Mouse (Mus musculus) bone marrow, adult 2 months (tissue): Measurements from ENCODE around the gene Mettl5.

Source experiments
- CTCF ChIP-seq: fragments of 200-500 bp; IDR thresholded peaks from 2 replicates; pipeline ENCODE4 v1.5.1; 2011; ENCODE audit warnings: low read length, control low read depth; ENCODE audit not compliant: control insufficient read depth, insufficient read depth
- POLR2A ChIP-seq: fragments of 200-500 bp; IDR thresholded peaks from 2 replicates; pipeline ENCODE4 v1.6.1; 2011; ENCODE audit warnings: low read depth, mild to moderate bottlenecking, control low read depth, low read length, borderline replicate concordance; ENCODE audit not compliant: control insufficient read depth

DNA sequence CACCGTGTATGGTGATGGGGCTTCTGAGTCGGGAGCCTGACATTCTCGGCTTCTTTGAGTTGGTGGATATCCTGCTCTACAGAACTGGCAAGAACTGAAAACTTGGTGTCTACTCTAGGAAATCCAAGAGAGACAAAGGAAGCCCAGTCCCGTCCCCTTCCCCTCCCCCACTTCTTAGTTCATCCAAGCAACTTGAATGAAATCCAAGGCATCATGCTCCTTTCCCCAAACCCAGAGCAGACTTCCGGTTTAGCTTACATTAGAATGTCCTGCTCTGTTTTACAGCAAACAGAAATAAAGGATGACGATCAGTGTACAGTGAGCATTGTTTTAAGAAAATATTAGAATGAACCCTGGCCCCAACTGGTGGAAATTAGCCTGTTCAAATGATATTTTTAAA is 36.2 kb downstream of the Mettl5 start:
- TF ChIP-seq CTCF (no peak), POLR2A (no peak)
